Mouse (Mus musculus) olfactory bulb, adult 2 months (tissue): ENCODE data around the gene Spag8.

Experiments
- CTCF ChIP-seq: fragments of 200-500 bp; IDR thresholded peaks from 2 replicates; pipeline ENCODE4 v1.5.1; 2012; ENCODE audit warnings: low read depth, mild to moderate bottlenecking, low read length, moderate library complexity; ENCODE audit not compliant: insufficient read depth
- POLR2A ChIP-seq: fragments of 200-500 bp; IDR thresholded peaks from 2 replicates; pipeline ENCODE4 v1.6.1; 2012; ENCODE audit warnings: mild to moderate bottlenecking, low read depth, low read length, moderate library complexity; ENCODE audit not compliant: insufficient read depth

- TF ChIP-seq POLR2A (peak; percentile 68), CTCF (no peak)
These were observed 15.5 kb upstream of the Spag8 start, which contains the start of the genes Tmem8b and Fam221b for GRCm38 (mm10) chr4:43668782-43669427.
